Mouse (Mus musculus) thymus, adult 2 months (tissue): ENCODE measurements around the gene Depdc5. TPM values are rescaled to one million over a fixed set of nuclear protein-coding genes. Genes with fewer than 3 reads are reported as not detected.
"Not testable (repeated sequence)": the region's sequence is repeated elsewhere in the genome, so short reads cannot be mapped to it uniquely, and the experiment has no call there.

Source experiments
- DNase-seq: peaks from one replicate; pipeline ENCODE4 v3.0.0; 2021
- H3K27ac ChIP-seq: fragments of 200-500 bp; 2 replicates; pipeline ENCODE4 v1.5.1; 2012; ENCODE audit warnings: low read length, control low read depth; ENCODE audit not compliant: control insufficient read depth, insufficient read depth
- H3K27me3 ChIP-seq: fragments of 200-500 bp; 2 replicates; pipeline ENCODE4 v1.6.1; 2012; ENCODE audit warnings: mild to moderate bottlenecking, low read length, moderate library complexity, mixed read lengths; ENCODE audit not compliant: control insufficient read depth, insufficient read depth
- H3K36me3 ChIP-seq: fragments of 200-500 bp; 2 replicates; pipeline ENCODE4 v1.6.1; 2012; ENCODE audit warnings: mild to moderate bottlenecking, low read length, moderate library complexity; ENCODE audit not compliant: control insufficient read depth, insufficient read depth
- H3K4me1 ChIP-seq: fragments of 200-500 bp; replicated peaks from 2 replicates; pipeline ENCODE4 v1.6.1; 2012; ENCODE audit warnings: low read length; ENCODE audit not compliant: control insufficient read depth, insufficient read depth
- H3K4me3 ChIP-seq: fragments of 200-500 bp; 2 replicates; pipeline ENCODE4 v1.5.1; 2012; ENCODE audit warnings: mild to moderate bottlenecking, low read length, control low read depth, moderate library complexity; ENCODE audit not compliant: control insufficient read depth, insufficient read depth
- CTCF ChIP-seq: fragments of 200-500 bp; IDR thresholded peaks from 2 replicates; pipeline ENCODE4 v1.5.1; 2012; ENCODE audit warnings: mild to moderate bottlenecking, control low read depth, low read length, moderate library complexity, borderline replicate concordance; ENCODE audit not compliant: control insufficient read depth, poor library complexity, insufficient read depth; ENCODE audit errors: extremely low read depth
- POLR2A ChIP-seq: fragments of 200-500 bp; IDR thresholded peaks from 2 replicates; pipeline ENCODE4 v1.6.1; 2012; ENCODE audit warnings: mild to moderate bottlenecking, low read length, control low read depth, moderate library complexity; ENCODE audit not compliant: control insufficient read depth, poor library complexity, insufficient read depth; ENCODE audit errors: extremely low read depth
- WGBS: fragments of 180-500 bp; shearing (Covaris S2); methylation state at CpG from one replicate; pipeline ENCODE4 v1.1.7; 2018; 5-methylcytosine and 5-hydroxymethylcytosine counted together
- polyA plus RNA-seq: library from polyadenylated mRNA; depleted of rRNA; stranded (reverse); fragments of >200 nt; gene quantifications from 2 replicates; pipeline ENCODE4 v1.2.3, GENCODE M21; 2012

Depdc5 gene
- polyA plus RNA-seq, 1 experiment, result 25.1 TPM

DNA sequence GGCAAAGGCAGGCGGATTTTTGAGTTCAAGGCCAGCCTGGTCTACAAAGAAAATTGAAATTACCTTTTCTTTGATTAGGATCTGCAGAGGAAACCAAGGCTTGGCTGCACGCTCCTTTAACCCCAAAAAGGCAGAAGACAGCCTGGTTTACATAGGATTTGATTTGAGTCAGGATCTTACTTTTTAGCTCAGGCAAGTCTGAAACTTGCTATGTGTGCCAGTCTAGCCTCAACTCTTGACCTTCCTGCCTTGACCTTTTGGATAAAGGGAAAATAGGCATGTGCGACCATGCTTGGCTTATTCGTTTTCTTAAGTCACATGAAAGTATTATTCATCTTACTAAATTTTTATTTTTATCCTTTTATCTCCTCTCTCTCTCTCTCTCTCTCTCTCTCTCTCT is 8.7 kb upstream of the Depdc5 start:
- H3K27me3 ChIP-seq, result no peaks in the 10 kb centered on the region
- no peak overlapping the region for H3K4me3 ChIP-seq
- no peaks in the 10 kb centered on the region for H3K36me3 ChIP-seq
- H3K4me1 ChIP-seq, result peaks cover 6% of the 10 kb centered on the region; the same call in 1 of the 2 replicates
- WGBS, result 88% methylated on average over 4 of the region's 4 CpGs
- no peak overlapping the region for H3K27ac ChIP-seq
- no peak for DNase-seq
- TF ChIP-seq POLR2A (no peak), CTCF (no peak)

DNA sequence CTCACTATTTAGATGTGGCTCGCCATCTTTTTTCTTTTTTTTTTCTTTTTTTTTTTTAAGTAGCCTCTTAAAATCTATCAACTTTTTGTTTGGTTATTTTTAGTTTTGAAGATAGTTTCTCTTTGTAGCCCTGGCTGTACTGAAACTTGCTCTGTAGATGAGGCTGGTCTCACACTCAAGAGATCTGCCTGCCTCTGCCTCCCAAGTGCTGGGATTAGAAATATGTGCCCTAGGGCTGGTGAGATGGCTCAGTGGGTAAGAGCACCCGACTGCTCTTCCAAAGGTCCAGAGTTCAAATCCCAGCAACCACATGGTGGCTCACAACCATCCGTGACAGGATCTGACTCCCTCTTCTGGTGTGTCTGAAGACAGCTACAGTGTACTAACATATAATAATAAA is 8.2 kb upstream of the Depdc5 start:
- not testable (repeated sequence) for H3K4me1 ChIP-seq, H3K27me3 ChIP-seq, DNase-seq, H3K36me3 ChIP-seq, H3K4me3 ChIP-seq, H3K27ac ChIP-seq
- WGBS, result 97% methylated on average over 3 of the region's 3 CpGs

- peaks cover 2% of the 10 kb centered on the region; the same call in 1 of the 2 replicates for H3K4me1 ChIP-seq
- no peak for TF ChIP-seq CTCF
- TF ChIP-seq POLR2A, result no peak
- peak; percentile 46 for DNase-seq
- WGBS, result 6% methylated on average over 6 of the region's 6 CpGs
- no peak overlapping the region for H3K27ac ChIP-seq
- no peaks in the 10 kb centered on the region for H3K27me3 ChIP-seq
- no peaks in the 10 kb centered on the region for H3K36me3 ChIP-seq
- H3K4me3 ChIP-seq, result no peak overlapping the region; the same call in 1 of the 2 replicates
Observed at GRCm38 (mm10) chr5:32857781-32858220, 5.7 kb upstream of the Depdc5 start.

DNA sequence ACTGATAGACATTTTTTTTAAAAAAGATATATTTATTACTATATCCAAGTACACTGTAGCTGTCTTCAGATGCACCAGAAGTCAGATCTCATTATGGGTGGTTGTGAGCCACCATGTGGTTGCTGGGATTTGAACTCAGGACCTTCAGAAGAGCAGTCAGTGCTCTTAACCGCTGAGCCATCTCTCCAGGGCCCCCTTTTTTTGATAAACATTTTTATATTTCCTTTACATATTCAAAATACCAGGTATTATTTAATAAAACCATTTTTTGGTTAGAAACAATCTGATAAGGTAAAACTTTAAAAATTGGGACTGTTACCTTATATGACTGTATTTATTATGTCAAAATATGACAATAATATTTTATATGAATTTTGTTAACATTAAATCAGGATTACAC is 2.4 kb upstream of the Depdc5 start:
- no peak overlapping the region for H3K4me3 ChIP-seq
- H3K27me3 ChIP-seq, result no peaks in the 10 kb centered on the region
- peaks cover 5% of the 10 kb centered on the region; the same call in 1 of the 2 replicates for H3K4me1 ChIP-seq
- DNase-seq, result no peak
- no peaks in the 10 kb centered on the region for H3K36me3 ChIP-seq
- no peak for TF ChIP-seq CTCF
- no peak for TF ChIP-seq POLR2A
- 97% methylated on average over 1 of the region's 1 CpGs for WGBS
- no peak overlapping the region for H3K27ac ChIP-seq

DNA sequence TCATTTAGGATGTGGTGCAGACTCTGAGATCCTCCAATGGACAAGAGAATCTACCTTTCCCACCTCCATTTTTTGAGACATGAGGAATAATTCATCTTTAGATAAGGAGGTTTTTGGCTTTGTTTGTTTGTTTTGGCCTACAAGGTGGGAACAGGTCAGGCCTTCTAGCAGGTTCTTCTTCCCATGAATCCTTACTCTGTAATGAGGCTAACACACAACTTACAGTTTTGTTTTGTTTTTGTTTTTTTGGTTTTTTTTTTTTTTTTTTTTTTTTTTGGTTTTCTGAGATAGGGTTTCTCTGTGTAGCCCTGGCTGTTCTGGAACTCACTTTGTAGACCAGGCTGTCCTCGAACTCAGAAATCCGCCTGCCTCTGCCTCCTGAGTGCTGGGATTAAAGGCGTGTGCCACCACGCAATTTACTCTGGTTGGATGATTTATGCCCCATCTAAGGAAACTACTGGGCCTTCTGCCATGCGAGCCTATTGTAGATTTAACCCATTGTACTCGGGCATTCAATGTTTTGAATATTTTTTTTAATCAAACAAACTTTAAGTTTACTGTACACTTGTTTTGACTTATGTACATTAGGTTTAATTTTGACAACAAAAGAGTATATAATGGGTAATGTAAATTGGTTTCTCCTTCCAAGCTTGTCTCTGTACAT is 900 bp upstream of the Depdc5 start:
- WGBS, result 78% methylated on average over 6 of the region's 6 CpGs
- Histone ChIP-seq H3K4me3 (no peak overlapping the region), H3K27ac (no peak overlapping the region)

DNA sequence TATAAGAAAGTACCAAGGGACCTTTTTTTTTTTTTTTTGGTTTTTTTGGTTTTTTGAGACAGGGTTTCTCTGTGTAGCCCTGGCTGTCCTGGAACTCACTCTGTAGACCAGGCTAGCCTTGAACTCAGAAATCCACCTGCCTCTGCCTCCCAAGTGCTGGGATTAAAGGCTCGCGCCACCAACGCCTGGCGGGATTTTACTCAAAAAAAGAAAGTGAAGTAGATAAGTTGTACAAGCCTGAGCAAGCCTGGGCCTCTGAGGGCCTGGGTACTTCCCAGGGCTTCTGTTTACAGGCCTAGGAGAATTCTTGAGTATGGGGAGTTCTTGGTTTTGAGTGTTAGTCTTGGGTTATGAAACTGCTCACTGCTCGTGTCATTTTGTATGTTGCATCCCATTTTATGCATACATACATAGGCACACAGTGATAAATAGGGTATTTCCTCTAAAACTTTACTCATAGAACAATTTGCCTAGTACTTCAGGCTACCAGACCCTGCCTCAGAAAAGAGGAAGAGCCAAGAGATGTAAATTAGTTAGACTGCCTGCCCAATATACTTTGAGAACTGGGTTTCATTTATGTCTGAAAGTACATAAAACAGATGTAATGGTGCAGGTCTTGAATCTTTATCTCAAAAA is 6.0 kb downstream of the Depdc5 start:
- Histone ChIP-seq H3K4me1 (no peaks in the 10 kb centered on the region), H3K27ac (no peak overlapping the region), H3K4me3 (no peak overlapping the region), H3K36me3 (peaks cover 12% of the 10 kb centered on the region), H3K27me3 (no peaks in the 10 kb centered on the region)
- WGBS, result 93% methylated on average over 5 of the region's 5 CpGs
- DNase-seq, result no peak
- TF ChIP-seq CTCF (no peak), POLR2A (no peak)

More for the DNA sequence above, 900 bp upstream of the Depdc5 start:
- no peak for TF ChIP-seq POLR2A
- TF ChIP-seq CTCF, result no peak
- H3K27me3 ChIP-seq, result no peaks in the 10 kb centered on the region
- H3K4me1 ChIP-seq, result peaks cover 3% of the 10 kb centered on the region; the same call in 1 of the 2 replicates
- DNase-seq, result no peak
- H3K36me3 ChIP-seq, result peaks cover under 1% of the 10 kb centered on the region
